Mouse (Mus musculus) ES-Bruce4 (cell line): ENCODE results near the gene Ilkap.

Experiments
- CTCF ChIP-seq: IDR thresholded peaks from one replicate; pipeline ENCODE4 v1.8.1; 2011; ENCODE audit warnings: low read depth, low read length
- EP300 ChIP-seq: IDR thresholded peaks from 2 replicates; pipeline ENCODE4 v1.6.1; 2011; ENCODE audit warnings: low read depth, low read length; ENCODE audit not compliant: insufficient read depth
- POLR2A ChIP-seq: IDR thresholded peaks from one replicate; pipeline ENCODE4 v1.8.1; 2011; ENCODE audit warnings: low read length; ENCODE audit not compliant: insufficient read depth

GRCm38 (mm10) chr1:91344001-91344400, 54.6 kb downstream of the Ilkap start:
- no peak for TF ChIP-seq CTCF
- TF ChIP-seq EP300 = no peak
- TF ChIP-seq POLR2A = no peak
